Mouse (Mus musculus) liver, embryonic 11.5 days (tissue): ENCODE measurements around the gene Ttyh3. TPM values are rescaled to one million over a fixed set of nuclear protein-coding genes. Genes with fewer than 3 reads are reported as not detected.

Experiments
- ATAC-seq: fragments of 200-750 bp; cut with Nextera tagmentation; replicated peaks from 2 replicates; pipeline ENCODE4 v1.8.0; 2017; ENCODE audit warnings: moderate number of reproducible peaks, mild to moderate bottlenecking, moderate TSS enrichment, moderate library complexity; ENCODE audit not compliant: low FRiP score
- DNase-seq: peaks from one replicate; pipeline ENCODE4 v3.0.0-alpha.2; 2017; ENCODE audit warnings: low spot score
- H3K27ac ChIP-seq: fragments of 300-500 bp; sonication (generic); 2 replicates; pipeline ENCODE4 v1.5.1; 2014; ENCODE audit warnings: mild to moderate bottlenecking, low read depth, low read length, control low read depth
- H3K27me3 ChIP-seq: fragments of 300-500 bp; sonication (generic); replicated peaks from 2 replicates; pipeline ENCODE4 v1.6.1; 2014; ENCODE audit warnings: low read length, mixed read lengths; ENCODE audit not compliant: control insufficient read depth, insufficient read depth
- H3K36me3 ChIP-seq: fragments of 300-500 bp; sonication (generic); 2 replicates; pipeline ENCODE4 v1.6.1; 2014; ENCODE audit warnings: mild to moderate bottlenecking, low read length, moderate library complexity, mixed read lengths; ENCODE audit not compliant: control insufficient read depth, insufficient read depth
- H3K4me1 ChIP-seq: fragments of 300-500 bp; sonication (generic); replicated peaks from 2 replicates; pipeline ENCODE4 v1.6.1; 2014; ENCODE audit warnings: low read length, mixed read lengths; ENCODE audit not compliant: control insufficient read depth, insufficient read depth
- H3K4me2 ChIP-seq: fragments of 300-500 bp; sonication (generic); 2 replicates; pipeline ENCODE4 v1.6.1; 2014; ENCODE audit warnings: mild to moderate bottlenecking, control low read depth, moderate library complexity
- H3K4me3 ChIP-seq: fragments of 300-500 bp; sonication (generic); 2 replicates; pipeline ENCODE4 v1.5.1; 2014; ENCODE audit warnings: low read depth, low read length, control low read depth
- H3K9ac ChIP-seq: fragments of 300-500 bp; sonication (generic); 2 replicates; pipeline ENCODE4 v1.6.1; 2014; ENCODE audit warnings: low read depth, low read length, control low read depth
- H3K9me3 ChIP-seq: fragments of 300-500 bp; sonication (generic); 2 replicates; pipeline ENCODE4 v1.6.1; 2016; ENCODE audit warnings: low read length, inconsistent platforms, mixed read lengths; ENCODE audit not compliant: control insufficient read depth
- WGBS: fragments of 180-500 bp; shearing (Covaris S2); extraction: QIAGEN DNeasy Blood & Tissue Kit; methylation state at CpG from one replicate; pipeline ENCODE4 v1.1.7; 2014; 5-methylcytosine and 5-hydroxymethylcytosine counted together
- polyA plus RNA-seq: library from polyadenylated mRNA; unstranded; fragments of >200 nt; fragmentation: Nextera tagmentation; extraction: Ambion mirVana; gene quantifications from 2 replicates; pipeline ENCODE4 v1.2.1, GENCODE M21; 2014

The Ttyh3 gene
- polyA plus RNA-seq, 1 experiment from 2014 or later, result 26.5 TPM

DNA sequence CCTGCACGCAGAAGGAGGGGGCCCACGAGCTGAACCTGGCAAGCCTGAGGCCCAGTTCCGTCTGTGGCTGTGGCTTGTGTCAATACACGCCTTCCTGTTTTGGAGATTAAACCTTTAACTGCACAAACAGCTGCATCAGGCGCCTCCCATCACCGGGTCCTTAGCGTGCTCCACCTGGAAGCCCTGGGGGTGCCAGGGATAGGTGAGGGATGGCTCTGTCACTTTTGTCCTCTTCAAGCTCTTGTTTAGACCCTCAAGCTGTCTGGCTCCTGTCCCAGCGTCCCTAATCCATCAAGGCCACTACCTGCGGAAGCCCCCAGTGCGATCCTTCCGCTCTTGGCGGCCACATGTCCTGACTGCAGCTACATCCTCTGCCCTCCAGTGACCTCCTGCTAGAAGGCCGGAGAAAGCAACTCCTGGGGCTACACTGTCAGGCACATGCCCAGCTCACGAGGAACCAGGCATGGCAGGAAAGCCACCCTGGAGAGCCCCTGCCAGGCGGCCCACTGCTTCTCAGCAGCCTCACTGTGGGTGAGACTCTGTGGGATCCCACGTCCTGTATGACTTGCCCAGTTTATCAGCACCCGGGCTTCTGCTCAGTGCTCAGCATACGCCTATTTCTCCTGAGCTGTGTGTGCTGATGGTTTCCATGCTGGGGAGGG lies 51.8 kb downstream of the Ttyh3 start:
- peak overlapping the region; percentile 73 for H3K27ac ChIP-seq
- ATAC-seq (peak; percentile 83), DNase-seq (no peak)

DNA sequence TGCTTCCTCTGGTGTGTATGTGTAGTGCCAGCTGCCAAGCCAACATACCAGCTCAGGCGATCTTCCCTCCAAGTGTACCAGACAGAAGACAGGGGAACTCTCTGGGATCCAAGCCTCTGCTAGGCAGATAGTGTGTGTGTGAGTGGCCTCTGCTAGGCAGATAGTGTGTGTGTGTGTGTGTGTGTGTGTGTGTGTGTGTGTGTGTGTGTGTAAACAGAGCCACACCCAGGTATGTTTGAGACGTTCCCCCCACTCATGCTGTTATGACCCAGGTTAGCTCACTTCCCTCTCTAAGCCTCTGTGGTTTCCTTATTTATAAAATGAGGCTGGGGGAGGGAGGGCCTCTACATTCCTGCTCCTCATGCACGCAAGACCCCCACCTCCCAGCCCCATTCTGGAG lies 52.4 kb downstream of the Ttyh3 start:
- Histone ChIP-seq H3K36me3 (no peaks in the 10 kb centered on the region), H3K4me3 (no peak overlapping the region), H3K27ac (peak overlapping the region; percentile 73), H3K9me3 (no peaks in the 10 kb centered on the region), H3K4me1 (peaks cover 38% of the 10 kb centered on the region), H3K4me2 (peak overlapping the region; percentile 51), H3K9ac (peak overlapping the region; percentile 27; the same call in 1 of the 2 replicates), H3K27me3 (no peaks in the 10 kb centered on the region)
- DNase-seq (no peak), ATAC-seq (peak; percentile 71)
- WGBS, result 31% methylated on average over 3 of the region's 3 CpGs

More for the DNA sequence above, 51.8 kb downstream of the Ttyh3 start:
- Histone ChIP-seq H3K4me2 (peak overlapping the region; percentile 51), H3K27me3 (no peaks in the 10 kb centered on the region), H3K36me3 (no peaks in the 10 kb centered on the region), H3K9ac (peak overlapping the region; percentile 27), H3K4me1 (peaks cover 38% of the 10 kb centered on the region), H3K4me3 (0 out of 2 replicates have a peak overlapping the region, but pooled peaks have one; percentile 4), H3K9me3 (no peaks in the 10 kb centered on the region)
- WGBS, result 36% methylated on average over 18 of the region's 18 CpGs

DNA sequence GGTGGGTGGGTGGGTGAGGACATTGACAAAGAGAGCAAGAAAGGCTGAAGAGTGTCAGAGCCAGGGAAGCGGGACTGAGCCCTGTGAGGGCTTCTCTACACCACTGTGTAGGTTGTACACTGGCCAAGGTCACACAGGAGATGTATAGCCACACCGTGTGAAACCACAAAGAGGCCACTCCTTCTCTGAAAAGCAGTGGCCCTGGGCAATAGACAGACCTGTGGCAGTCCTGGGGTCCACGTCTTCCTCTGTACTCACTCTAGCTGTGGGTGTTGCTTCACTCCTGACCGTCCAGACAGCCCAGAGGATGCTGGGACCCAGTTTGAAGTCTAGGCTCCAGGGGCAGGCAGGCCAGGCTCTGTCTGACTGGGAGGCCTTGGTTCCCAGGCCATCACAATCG lies 54.0 kb downstream of the Ttyh3 start:
- Histone ChIP-seq H3K27me3 (no peaks in the 10 kb centered on the region), H3K36me3 (no peaks in the 10 kb centered on the region), H3K27ac (no peak overlapping the region), H3K4me1 (peaks cover 38% of the 10 kb centered on the region), H3K9me3 (no peaks in the 10 kb centered on the region), H3K4me2 (peak overlapping the region; percentile 30), H3K4me3 (no peak overlapping the region), H3K9ac (no peak overlapping the region)
- DNase-seq (no peak), ATAC-seq (no peak)
- WGBS, result 53% methylated on average over 5 of the region's 5 CpGs

GRCm38 (mm10) chr5:140589082-140589774 lies 59.6 kb downstream of the Ttyh3 start:
- H3K36me3 ChIP-seq, result no peaks in the 10 kb centered on the region
- DNase-seq, result no peak
- H3K9ac ChIP-seq, result no peak overlapping the region
- H3K4me3 ChIP-seq, result no peak overlapping the region
- H3K4me2 ChIP-seq, result no peak overlapping the region
- no peak for ATAC-seq
- peaks cover 4% of the 10 kb centered on the region for H3K4me1 ChIP-seq
- H3K27me3 ChIP-seq, result no peaks in the 10 kb centered on the region
- 84% methylated on average over 16 of the region's 16 CpGs for WGBS
- no peaks in the 10 kb centered on the region for H3K9me3 ChIP-seq
- no peak overlapping the region for H3K27ac ChIP-seq

GRCm38 (mm10) chr5:140583732-140584368 lies 65.0 kb downstream of the Ttyh3 start:
- WGBS, result 63% methylated on average over 6 of the region's 6 CpGs
- peaks cover 5% of the 10 kb centered on the region; the same call in 1 of the 2 replicates for H3K27me3 ChIP-seq
- ATAC-seq, result no peak

DNA sequence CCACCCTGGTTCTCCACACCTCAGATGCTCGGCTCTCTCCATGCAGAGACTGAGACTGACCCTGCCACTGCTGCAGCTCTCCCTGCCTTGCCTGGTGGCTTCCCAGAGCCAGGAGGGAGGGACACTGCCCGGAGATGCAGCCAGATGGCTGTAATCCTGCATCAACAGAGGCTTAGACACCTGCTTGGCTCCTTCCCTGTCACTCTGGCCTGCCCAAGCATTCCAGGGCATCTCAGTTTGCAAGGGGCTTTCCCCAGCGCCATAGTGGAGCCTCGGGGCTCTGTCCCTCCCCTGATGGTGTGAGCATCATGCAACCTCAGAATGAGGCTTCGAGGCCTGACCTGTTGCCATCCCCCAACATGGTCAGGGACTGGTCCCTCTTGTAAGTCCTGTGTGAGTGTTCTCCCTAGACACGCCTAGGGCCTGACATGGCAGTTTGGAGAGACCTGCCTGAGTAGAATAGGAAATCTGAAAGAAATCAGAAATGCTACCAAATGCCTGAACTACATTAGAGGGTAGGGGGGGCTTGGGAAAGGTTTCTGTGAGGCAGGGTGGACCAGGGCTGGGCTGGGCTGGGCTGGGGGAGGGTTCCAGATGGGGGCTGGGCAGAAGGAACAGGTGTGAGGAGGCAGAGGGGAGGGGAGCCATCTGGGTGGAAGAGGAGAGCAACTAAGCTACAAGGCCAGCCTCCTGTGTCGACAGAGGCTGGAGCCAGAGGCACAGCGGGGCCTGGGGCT lies 65.7 kb downstream of the Ttyh3 start:
- ATAC-seq (no peak), DNase-seq (no peak)
- Histone ChIP-seq H3K9me3 (no peaks in the 10 kb centered on the region), H3K9ac (no peak overlapping the region), H3K36me3 (no peaks in the 10 kb centered on the region), H3K4me3 (no peak overlapping the region), H3K4me1 (no peaks in the 10 kb centered on the region; the same call in 1 of the 2 replicates), H3K4me2 (no peak overlapping the region), H3K27ac (no peak overlapping the region), H3K27me3 (peaks cover 5% of the 10 kb centered on the region; the same call in 1 of the 2 replicates)
- 52% methylated on average over 8 of the region's 8 CpGs for WGBS

More at GRCm38 (mm10) chr5:140583732-140584368, 65.0 kb downstream of the Ttyh3 start:
- no peak overlapping the region for H3K4me3 ChIP-seq
- H3K27ac ChIP-seq, result no peak overlapping the region
- no peak overlapping the region for H3K4me2 ChIP-seq
- no peaks in the 10 kb centered on the region for H3K9me3 ChIP-seq
- H3K36me3 ChIP-seq, result no peaks in the 10 kb centered on the region
- no peak for DNase-seq
- H3K4me1 ChIP-seq, result no peaks in the 10 kb centered on the region; the same call in 1 of the 2 replicates
- no peak overlapping the region for H3K9ac ChIP-seq

- Histone ChIP-seq H3K9ac (no peak overlapping the region), H3K27ac (no peak overlapping the region), H3K27me3 (peaks cover 5% of the 10 kb centered on the region; the same call in 1 of the 2 replicates), H3K4me2 (no peak overlapping the region), H3K4me1 (no peaks in the 10 kb centered on the region), H3K36me3 (no peaks in the 10 kb centered on the region), H3K4me3 (no peak overlapping the region), H3K9me3 (no peaks in the 10 kb centered on the region)
- WGBS, result 10% methylated on average over 5 of the region's 5 CpGs
- ATAC-seq (no peak), DNase-seq (no peak)
These were observed 67.3 kb downstream of the Ttyh3 start for GRCm38 (mm10) chr5:140581569-140581968.

GRCm38 (mm10) chr5:140579771-140580170 lies 69.1 kb downstream of the Ttyh3 start:
- peaks cover 5% of the 10 kb centered on the region; the same call in 1 of the 2 replicates for H3K27me3 ChIP-seq
- no peaks in the 10 kb centered on the region for H3K9me3 ChIP-seq
- no peak overlapping the region for H3K9ac ChIP-seq
- 0 out of 2 replicates have a peak, but pooled peaks cover 2% of the 10 kb centered on the region for H3K4me1 ChIP-seq
- 54% methylated on average over 6 of the region's 6 CpGs for WGBS
- no peak overlapping the region for H3K27ac ChIP-seq
- DNase-seq (no peak), ATAC-seq (no peak)
- H3K36me3 ChIP-seq, result no peaks in the 10 kb centered on the region
- no peak overlapping the region for H3K4me2 ChIP-seq
- H3K4me3 ChIP-seq, result no peak overlapping the region
